Mouse (Mus musculus) retina, adult 2 months (tissue): ENCODE results near the gene Gm10073.
A peak's percentile ranks its signal among the peaks of the same experiment; 100 is the strongest.

Experiments used
- DNase-seq: peaks from one replicate; pipeline ENCODE4 v3.0.0-alpha.2; 2012; ENCODE audit warnings: low read depth, low spot score

Gene Gm10073

DNA sequence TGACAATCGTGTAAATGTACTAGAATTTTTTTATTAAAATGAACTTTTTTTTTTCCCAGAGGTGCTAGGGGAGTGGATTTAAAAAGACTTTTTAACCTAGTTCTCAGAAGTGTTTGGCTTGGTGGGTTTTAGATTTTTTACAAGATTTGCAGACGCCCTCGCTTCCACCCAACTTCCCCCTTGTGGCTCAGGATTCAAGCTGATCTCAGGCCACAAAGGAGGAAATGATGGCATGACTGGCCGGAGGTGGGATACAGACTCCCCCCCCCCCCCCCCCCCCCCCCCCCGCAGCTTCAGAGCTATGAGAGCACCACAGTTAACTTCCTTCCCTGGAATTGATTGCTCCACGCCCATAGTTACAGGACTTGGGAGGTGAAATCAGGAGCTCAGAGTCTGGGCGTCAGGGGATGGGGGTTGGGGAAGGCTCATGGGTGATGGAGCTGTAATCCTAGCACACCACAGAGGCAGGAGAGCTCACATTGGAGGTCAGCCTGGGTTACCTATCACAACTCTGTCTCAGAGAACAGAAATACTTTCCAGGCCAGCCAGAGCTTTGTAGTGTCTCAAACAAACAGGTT lies 17.1 kb downstream of the Gm10073 start:
- DNase-seq, result no peak

DNA sequence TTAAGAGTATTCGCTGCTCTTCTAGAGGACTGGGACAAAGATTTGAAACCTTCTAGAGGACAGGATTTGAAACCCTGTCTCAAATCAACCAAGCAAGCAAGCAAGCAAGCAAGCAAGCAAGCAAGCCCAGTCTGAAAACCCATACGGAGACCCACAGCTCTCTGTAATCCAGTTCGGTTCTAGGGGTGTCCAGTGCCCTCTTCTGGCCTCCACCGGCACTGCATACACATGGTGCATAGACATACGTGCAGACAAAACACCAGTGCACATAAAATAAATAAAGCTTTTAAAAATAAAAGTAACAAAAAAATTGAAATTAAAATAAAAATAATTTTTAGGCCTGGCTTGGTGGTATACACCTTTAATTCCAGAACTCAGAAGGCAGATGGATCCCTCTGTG lies 19.2 kb downstream of the Gm10073 start:
- no peak for DNase-seq

DNA sequence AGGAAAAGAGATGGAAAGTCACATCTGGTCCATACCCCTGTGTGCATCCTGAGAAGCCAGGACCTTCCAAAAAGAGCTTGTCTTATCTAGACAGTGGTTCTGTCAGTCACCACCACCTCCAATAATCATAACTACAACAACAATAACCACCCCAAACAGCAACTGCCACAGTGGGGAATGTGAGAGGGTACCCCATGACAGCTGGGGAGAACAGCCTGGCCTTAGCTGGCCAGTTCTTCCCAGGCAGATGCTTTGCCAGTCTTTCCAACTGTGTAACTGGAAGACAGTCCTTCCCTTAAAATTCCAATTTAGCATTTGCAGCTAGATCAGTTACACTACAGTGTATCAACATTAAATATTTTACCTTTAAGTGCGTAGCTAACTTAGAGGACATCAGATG lies 22.4 kb downstream of the Gm10073 start:
- DNase-seq, result no peak

DNA sequence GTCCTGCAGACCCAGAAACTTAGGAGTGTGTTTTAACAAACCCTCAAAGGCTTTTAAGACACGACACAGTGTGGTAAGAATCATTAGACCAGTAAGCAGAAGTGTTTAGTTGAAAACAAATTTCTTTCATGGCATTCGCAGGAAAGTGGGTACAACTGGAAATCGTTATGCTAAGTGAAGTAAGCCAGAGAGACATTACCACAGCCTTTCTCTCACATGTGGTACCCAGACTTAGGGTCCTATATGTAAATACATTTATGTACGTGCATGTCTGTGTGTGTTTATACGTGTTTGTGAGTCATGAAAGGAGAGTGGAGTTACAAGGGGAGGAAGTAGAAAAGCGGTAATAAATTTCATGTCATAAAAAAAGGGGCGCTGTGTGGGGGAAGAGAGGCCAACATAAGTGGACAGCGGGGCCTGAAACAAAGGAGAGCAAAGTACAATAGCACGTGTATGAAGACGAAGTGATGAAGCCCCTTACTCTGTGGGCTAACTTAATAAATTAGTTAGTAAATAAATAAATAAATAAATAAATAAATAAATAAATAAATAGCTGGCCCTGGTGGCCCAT lies 24.8 kb downstream of the Gm10073 start:
- no peak for DNase-seq

DNA sequence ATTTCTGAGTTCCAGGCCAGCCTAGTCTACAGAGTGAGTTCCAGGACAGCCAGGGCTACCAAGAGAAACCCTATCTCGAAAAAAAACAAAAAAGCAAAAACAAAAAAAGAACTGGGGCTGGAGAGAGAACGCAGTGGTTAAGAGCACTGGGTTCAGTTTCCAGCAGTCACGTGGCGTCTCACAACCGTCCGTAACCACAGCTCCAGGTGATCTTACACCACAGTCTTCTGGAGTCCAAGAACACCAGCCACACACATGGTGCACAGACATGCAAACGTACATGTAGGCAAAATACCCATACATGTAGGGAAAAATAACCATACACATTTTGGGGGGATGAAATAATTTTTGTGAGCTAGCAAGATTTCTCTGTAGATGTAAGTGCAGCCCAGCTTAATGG lies 26.5 kb downstream of the Gm10073 start:
- DNase-seq, result no peak

DNA sequence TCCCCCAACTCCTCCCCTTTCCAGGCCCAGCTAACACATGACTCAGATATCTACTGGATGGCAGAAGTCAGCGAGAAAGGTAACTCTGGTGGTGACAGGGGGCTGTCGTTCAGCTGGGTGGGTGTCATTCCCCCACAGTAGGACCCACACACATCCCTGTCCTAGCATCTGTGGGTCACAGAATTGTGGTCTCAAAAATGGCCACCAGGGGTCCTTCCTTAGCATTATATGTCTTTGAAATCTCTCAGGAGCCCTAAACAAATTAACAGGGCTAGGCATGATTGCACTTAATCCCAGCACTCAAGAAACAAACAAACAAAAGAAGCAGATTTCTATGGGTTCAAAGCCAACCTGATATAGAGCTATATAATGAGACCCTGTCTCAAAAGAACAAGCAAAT lies 28.1 kb downstream of the Gm10073 start:
- DNase-seq, result no peak

DNA sequence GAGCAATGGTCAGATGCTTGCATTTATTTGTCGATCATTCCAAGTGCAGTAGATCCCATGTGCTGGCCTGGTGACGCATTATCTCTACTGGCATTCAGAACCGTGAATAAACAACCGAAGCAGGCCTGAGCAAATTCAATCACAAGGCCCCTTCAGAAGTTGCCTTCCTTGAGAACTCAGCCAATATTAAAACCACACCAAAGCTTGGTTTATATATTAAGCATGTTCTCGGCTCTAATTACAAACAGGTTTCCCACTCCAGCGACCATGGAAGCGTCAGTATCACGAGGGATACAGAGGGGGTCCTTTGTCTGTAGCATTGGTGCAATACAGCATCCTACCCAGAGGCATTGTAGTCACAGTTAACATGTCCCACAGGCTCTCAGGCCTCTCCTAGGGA lies 30.2 kb downstream of the Gm10073 start:
- DNase-seq, result no peak

DNA sequence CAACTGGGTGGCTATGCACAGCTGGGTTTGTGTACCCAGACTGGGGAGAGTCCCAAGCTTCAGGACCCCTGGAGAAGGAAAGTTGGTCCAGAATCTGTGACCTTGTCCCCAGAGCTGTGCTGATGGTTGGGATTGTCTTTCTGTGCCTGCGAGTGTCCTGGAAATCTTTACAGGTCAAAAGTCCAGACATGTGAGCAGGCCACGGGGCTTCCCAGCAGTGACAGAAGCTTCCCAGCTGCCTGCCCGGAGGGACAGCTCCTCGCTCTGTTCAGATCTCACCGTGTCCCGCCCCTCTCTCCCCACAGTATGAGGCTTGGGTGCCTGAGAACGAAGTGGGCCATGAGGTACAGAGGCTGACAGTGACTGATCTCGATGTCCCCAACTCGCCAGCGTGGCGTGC lies 32.3 kb downstream of the Gm10073 start:
- DNase-seq, result no peak

DNA sequence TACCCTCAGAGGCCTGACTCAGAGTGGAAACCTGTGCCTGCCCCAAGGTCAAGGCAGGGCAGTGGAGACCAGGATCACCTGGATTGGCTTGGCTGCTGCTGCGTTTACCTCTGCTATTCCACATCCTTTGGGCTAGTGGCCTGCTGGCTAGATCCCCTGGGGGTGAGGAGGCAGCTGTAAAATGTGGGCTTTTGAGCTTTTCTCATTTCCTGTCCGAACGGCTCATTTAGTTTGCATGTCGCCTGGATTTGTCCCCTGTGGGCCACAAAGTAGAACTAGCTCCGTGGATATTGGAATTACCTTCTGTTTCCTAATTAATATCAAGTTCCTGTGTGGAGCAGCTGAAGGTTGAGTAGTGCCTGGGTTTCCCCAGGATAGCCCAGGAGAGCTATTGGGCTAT lies 34.1 kb downstream of the Gm10073 start:
- DNase-seq, result no peak

DNA sequence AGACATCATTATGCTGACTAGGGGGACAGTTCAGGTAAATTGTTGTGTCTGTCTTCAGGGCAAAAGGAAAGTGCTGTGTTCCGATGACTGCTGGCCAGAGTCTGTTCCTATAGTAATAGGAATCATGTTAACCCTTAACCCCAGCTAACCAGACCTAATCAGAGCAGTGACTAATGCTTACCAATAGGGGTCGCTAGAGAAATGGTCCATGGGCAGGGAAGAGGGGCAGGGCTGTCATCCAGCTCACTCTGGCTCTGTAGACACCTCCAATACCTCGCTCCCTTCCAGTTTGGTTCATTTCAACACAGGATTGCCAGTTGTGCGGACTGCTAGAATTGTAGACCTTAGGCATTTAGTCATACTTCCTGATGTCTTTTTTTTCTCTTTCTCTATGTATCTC lies 37.8 kb downstream of the Gm10073 start:
- no peak for DNase-seq

DNA sequence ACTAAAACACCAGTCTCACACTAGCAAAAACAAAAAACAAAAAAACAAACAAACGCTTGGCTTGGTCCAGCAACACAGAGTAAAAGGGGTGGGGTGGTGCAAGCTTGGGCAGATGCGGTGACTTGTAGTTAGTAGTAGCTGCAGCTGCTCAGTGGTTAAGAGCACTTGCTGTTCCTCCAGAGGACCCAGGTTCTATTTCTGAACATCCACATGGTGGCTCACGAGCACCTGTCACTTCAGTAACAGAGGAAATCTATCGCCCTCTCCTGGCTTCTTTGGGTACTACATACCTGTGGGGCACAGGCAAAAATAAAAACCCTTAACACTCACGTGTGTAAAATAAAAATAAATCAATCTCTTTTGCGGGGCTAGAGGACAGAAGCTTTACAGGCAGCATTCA lies 38.8 kb downstream of the Gm10073 start:
- peak; percentile 50 for DNase-seq

DNA sequence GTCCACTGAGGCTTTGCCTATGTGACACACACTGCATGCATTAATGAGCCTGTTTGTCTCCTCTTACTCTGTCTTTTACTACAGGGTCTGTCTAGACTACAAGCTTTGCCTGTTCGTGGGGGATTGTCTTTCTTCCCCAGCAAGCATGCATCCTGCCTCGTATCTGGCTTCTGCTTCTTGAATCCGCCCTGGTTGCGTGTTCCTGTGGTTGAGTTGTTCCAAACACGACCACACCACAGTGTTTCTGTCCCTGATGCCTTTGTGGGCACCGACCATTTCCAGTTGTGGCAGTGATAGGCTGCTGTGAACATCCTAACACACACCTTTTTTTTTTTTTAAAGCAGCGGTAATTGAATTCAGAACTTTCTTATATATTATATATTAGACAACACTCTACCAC lies 39.6 kb downstream of the Gm10073 start:
- no peak for DNase-seq

DNA sequence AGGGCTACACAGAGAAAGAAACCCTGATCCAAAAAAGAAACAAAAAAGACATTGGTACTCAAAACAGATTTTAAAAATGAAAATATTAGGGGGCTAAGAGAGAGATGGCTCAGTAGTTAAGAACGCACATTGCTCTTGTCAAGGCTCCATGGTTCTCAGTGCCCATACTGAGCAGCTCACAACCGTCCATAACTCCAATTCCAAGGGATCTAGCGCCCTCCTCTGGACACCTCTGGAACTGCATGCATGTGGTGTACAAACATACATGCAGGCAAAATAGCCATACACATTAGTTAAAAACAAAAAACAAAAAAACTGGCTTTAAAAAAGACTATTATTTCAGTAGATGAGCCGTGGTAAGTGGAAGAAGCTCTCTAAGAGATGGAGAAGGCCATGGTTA lies 42.7 kb downstream of the Gm10073 start:
- no peak for DNase-seq

DNA sequence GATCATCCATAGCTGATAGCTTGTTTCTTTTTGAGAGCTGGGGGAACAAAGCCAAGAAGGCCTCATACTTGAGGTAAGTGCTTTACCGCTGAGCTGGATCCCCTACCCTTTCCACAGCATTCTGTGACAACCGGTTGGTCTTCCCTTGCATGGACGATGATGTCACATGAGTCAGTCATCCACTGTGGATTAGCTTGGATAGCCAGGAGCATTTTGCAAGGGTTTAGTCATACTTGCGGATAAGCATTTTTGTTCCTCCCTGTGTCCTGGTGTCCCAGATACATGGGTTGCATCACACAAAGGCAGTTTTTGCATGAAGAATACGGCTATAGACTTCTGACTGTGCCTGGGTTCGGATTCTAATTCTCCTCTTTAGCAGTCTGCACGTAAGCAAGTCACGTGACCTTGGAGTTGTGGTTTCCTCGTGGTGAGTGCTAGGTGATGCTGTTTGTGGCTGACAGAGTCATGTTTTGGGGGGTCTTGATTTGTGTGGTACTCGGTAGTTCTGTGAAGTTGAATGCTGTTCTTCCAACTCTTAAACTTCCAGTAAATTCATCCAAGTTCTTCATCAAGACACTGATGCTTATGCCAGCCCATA lies 43.3 kb downstream of the Gm10073 start:
- no peak for DNase-seq

DNA sequence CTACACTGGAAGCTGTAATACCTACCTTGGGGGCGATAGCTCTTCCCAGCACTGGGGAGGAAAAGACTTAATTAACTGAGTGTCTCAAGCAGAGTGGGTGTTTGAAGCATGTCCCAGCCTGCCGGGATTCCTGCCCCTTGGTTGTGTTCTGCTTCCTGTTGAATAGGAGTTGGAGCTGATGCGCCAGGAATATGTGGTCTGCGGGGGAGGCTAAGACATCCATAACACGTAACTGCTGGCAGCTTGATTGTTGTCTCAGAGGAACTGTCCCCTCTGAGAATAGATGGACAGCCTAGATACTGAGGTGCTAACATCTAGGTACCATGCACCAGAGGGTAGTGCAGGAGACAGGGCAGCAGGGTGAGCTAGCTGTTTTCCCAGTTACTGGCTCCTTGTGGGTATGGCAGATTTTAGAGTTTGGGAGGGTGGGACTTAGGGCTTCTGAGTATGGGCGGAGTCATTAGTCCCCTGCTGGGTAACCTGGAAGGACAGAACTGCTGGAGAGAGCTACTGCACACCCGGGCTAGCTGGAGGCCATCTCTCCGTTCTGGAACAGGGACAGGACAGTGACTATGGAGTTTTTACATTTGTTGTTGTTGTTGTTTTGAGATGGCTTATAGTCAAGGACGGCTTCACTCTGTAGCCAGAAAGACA lies 44.5 kb downstream of the Gm10073 start:
- no peak for DNase-seq

DNA sequence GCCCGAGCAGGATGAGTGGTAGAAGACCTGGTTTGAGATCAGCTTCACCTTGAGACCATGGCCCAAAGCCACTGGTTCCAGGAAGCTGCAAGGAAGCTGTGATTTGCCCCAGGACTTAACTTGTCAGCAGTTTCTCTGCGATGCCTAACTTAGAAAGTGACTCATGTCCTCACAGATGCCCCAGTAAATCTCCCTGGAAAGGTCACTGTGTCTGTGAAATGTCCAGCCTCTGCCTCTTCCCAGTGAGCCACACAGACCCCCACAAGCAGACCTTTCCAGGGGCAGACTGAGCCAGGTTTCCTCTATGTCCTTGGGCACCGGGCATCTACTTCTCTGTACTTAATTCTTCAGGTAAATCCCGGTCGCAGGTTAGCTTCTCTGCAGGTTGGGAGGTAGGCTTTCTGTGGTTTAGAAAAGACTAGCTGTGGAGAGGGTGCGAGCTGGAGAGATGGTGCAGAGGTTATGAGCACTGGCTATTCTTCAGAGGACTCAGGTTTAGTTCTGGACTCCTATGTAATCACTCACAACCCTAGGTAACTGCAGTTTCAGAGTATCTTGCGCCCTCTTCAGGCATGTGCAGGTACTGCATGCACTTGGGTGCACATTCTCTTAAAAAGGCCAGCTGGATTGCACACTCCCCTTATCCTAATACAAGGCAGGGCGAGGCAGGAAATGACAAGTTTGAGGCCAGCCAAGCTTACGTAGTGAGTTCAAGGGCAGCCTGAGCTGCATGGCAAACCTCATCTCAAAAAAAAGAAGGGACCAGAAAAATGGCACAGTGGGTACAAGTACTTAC lies 45.8 kb downstream of the Gm10073 start:
- no peak for DNase-seq

DNA sequence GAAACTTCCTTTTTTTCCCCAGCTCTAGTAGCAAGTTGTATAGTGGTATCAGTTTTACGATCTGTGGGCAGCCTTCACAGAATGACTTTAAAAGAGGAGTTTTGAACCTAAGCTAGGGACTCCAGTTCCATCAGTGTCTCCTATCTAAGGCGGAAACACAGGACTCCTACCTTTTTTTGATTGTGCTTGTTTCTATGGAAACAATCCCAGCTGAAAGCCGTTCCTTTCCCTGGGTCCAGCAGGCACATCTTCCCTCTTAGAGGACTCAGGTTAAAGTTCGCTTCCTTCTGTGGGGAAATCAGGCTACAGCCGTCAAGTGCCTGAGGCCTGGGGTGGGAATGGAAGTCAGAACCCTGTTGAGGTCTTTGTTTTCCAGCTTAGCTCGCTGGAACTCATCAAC lies 46.5 kb downstream of the Gm10073 start:
- DNase-seq, result no peak
